Mouse (Mus musculus) kidney, postnatal 0 days (tissue): ENCODE measurements around the gene Gigyf2. TPM values are rescaled to one million over a fixed set of nuclear protein-coding genes. Genes with fewer than 3 reads are reported as not detected.

ENCODE experiments used
- ATAC-seq: fragments of 200-750 bp; cut with Nextera tagmentation; replicated peaks from 2 replicates; pipeline ENCODE4 v1.8.0; 2017; ENCODE audit warnings: low read depth, moderate number of reproducible peaks, moderate TSS enrichment, moderate library complexity; ENCODE audit not compliant: low FRiP score
- DNase-seq: peaks from one replicate; pipeline ENCODE4 v3.0.0-alpha.2; 2016; ENCODE audit warnings: low spot score
- H3K27ac ChIP-seq: fragments of 300-500 bp; sonication (generic); 2 replicates; pipeline ENCODE4 v1.5.1; 2014; ENCODE audit warnings: mild to moderate bottlenecking
- H3K27me3 ChIP-seq: fragments of 300-500 bp; sonication (generic); 2 replicates; pipeline ENCODE4 v1.6.1; 2014; ENCODE audit warnings: low read length, mixed read lengths; ENCODE audit not compliant: insufficient read depth
- H3K36me3 ChIP-seq: fragments of 300-500 bp; sonication (generic); 2 replicates; pipeline ENCODE4 v1.6.1; 2014; ENCODE audit warnings: low read length, mixed read lengths; ENCODE audit not compliant: insufficient read depth
- H3K4me1 ChIP-seq: fragments of 300-500 bp; sonication (generic); replicated peaks from 2 replicates; pipeline ENCODE4 v1.6.1; 2014; ENCODE audit warnings: antibody characterized with exemption, low read length, mixed read lengths; ENCODE audit not compliant: insufficient read depth
- H3K4me2 ChIP-seq: fragments of 300-500 bp; sonication (generic); 2 replicates; pipeline ENCODE4 v1.6.1; 2014; ENCODE audit warnings: mild to moderate bottlenecking, low read length, moderate library complexity, mixed read lengths
- H3K4me3 ChIP-seq: fragments of 300-500 bp; sonication (generic); replicated peaks from 2 replicates; pipeline ENCODE4 v1.5.1; 2014; ENCODE audit warnings: low read depth, low read length
- H3K9ac ChIP-seq: fragments of 300-500 bp; sonication (generic); 2 replicates; pipeline ENCODE4 v1.6.1; 2014; ENCODE audit warnings: low read depth, low read length
- H3K9me3 ChIP-seq: fragments of 300-500 bp; sonication (generic); replicated peaks from 2 replicates; pipeline ENCODE4 v1.6.1; 2016; ENCODE audit warnings: low read length, inconsistent platforms, mixed read lengths
- CTCF ChIP-seq: IDR thresholded peaks from 2 replicates; pipeline ENCODE4 v1.5.1; 2016; ENCODE audit warnings: antibody characterized with exemption, low read depth, mild to moderate bottlenecking, moderate library complexity
- WGBS: fragments of 180-500 bp; shearing (Covaris S2); extraction: QIAGEN DNeasy Blood & Tissue Kit; methylation state at CpG from one replicate; pipeline ENCODE4 v1.1.7; 2014; 5-methylcytosine and 5-hydroxymethylcytosine counted together
- polyA plus RNA-seq: library from polyadenylated mRNA; unstranded; fragments of >200 nt; fragmentation: Nextera tagmentation; extraction: Ambion mirVana; gene quantifications from 2 replicates; pipeline ENCODE4 v1.2.1, GENCODE M21; 2015

Gene Gigyf2
- polyA plus RNA-seq, 1 experiment from 2014 or later = 44.1 TPM

GRCm38 (mm10) chr1:87301971-87302370 lies 24.8 kb upstream of the Gigyf2 start:
- WGBS = 80% methylated on average over 2 of the region's 2 CpGs

GRCm38 (mm10) chr1:87308952-87309351 lies 17.8 kb upstream of the Gigyf2 start:
- Histone ChIP-seq H3K9ac (no peak overlapping the region), H3K4me3 (no peak overlapping the region)
- WGBS = 87% methylated on average over 3 of the region's 3 CpGs

More at GRCm38 (mm10) chr1:87301971-87302370, 24.8 kb upstream of the Gigyf2 start:
- ATAC-seq (no peak), DNase-seq (no peak)
- Histone ChIP-seq H3K4me1 (no peaks in the 10 kb centered on the region), H3K4me3 (no peak overlapping the region), H3K9ac (no peak overlapping the region), H3K4me2 (no peak overlapping the region), H3K27ac (no peak overlapping the region), H3K27me3 (no peaks in the 10 kb centered on the region), H3K36me3 (no peaks in the 10 kb centered on the region), H3K9me3 (no peaks in the 10 kb centered on the region)
- TF ChIP-seq CTCF = no peak

GRCm38 (mm10) chr1:87309621-87310020 lies 17.2 kb upstream of the Gigyf2 start:
- no peaks in the 10 kb centered on the region for H3K36me3 ChIP-seq
- no peak overlapping the region for H3K9ac ChIP-seq
- ATAC-seq (no peak), DNase-seq (no peak)
- H3K9me3 ChIP-seq = no peaks in the 10 kb centered on the region
- H3K27me3 ChIP-seq = no peaks in the 10 kb centered on the region
- WGBS = 81% methylated on average over 16 of the region's 16 CpGs
- no peaks in the 10 kb centered on the region for H3K4me1 ChIP-seq
- no peak for TF ChIP-seq CTCF
- H3K4me3 ChIP-seq = no peak overlapping the region
- H3K27ac ChIP-seq = no peak overlapping the region
- no peak overlapping the region for H3K4me2 ChIP-seq

More at GRCm38 (mm10) chr1:87308952-87309351, 17.8 kb upstream of the Gigyf2 start:
- Histone ChIP-seq H3K4me2 (no peak overlapping the region), H3K4me1 (no peaks in the 10 kb centered on the region), H3K36me3 (no peaks in the 10 kb centered on the region), H3K9me3 (no peaks in the 10 kb centered on the region), H3K27ac (no peak overlapping the region), H3K27me3 (no peaks in the 10 kb centered on the region)
- TF ChIP-seq CTCF = no peak
- no peak for ATAC-seq
- no peak for DNase-seq

GRCm38 (mm10) chr1:87312681-87313080 lies 14.1 kb upstream of the Gigyf2 start:
- WGBS = 94% methylated on average over 2 of the region's 2 CpGs
- H3K4me1 ChIP-seq = no peaks in the 10 kb centered on the region
- no peak overlapping the region for H3K4me2 ChIP-seq
- ATAC-seq (no peak), DNase-seq (no peak)
- no peak for TF ChIP-seq CTCF
- no peak overlapping the region for H3K4me3 ChIP-seq
- no peaks in the 10 kb centered on the region for H3K9me3 ChIP-seq
- no peaks in the 10 kb centered on the region for H3K36me3 ChIP-seq
- no peak overlapping the region for H3K9ac ChIP-seq
- no peaks in the 10 kb centered on the region for H3K27me3 ChIP-seq
- no peak overlapping the region for H3K27ac ChIP-seq

GRCm38 (mm10) chr1:87313116-87313515 lies 13.7 kb upstream of the Gigyf2 start:
- Histone ChIP-seq H3K9me3 (no peaks in the 10 kb centered on the region), H3K27ac (no peak overlapping the region), H3K27me3 (no peaks in the 10 kb centered on the region), H3K9ac (no peak overlapping the region), H3K4me3 (no peak overlapping the region), H3K36me3 (no peaks in the 10 kb centered on the region), H3K4me2 (no peak overlapping the region), H3K4me1 (no peaks in the 10 kb centered on the region)
- ATAC-seq (no peak), DNase-seq (no peak)
- no peak for TF ChIP-seq CTCF
- 80% methylated on average over 2 of the region's 2 CpGs for WGBS

GRCm38 (mm10) chr1:87313843-87314570 lies 12.8 kb upstream of the Gigyf2 start:
- H3K27ac ChIP-seq = no peak overlapping the region
- H3K9me3 ChIP-seq = no peaks in the 10 kb centered on the region
- 90% methylated on average over 8 of the region's 8 CpGs for WGBS
- DNase-seq = no peak
- H3K4me3 ChIP-seq = no peak overlapping the region
- no peak overlapping the region for H3K9ac ChIP-seq
- TF ChIP-seq CTCF = no peak
- no peak overlapping the region for H3K4me2 ChIP-seq
- H3K4me1 ChIP-seq = no peaks in the 10 kb centered on the region
- no peak for ATAC-seq
- H3K36me3 ChIP-seq = no peaks in the 10 kb centered on the region
- H3K27me3 ChIP-seq = no peaks in the 10 kb centered on the region
